ENCODE assay signal across 11 mouse cellular contexts in genomic region chr12:64971399-64971798, GRCm38 (mm10). TPM values are rescaled to one million over a fixed set of nuclear protein-coding genes. Genes with fewer than 3 reads are reported as not detected.
DNase-seq lines count a peak whose midpoint lies in the region; ATAC-seq and TF ChIP-seq lines count a peak whose summit lies in the region.
"Had no signal": no experiment of that assay in that cellular context is flagged by ENCODE, and none has a peak within 500 bp of the region (broad histone marks: within the 10 kb centered on the region; RNA-seq: fewer than 3 reads in every experiment).

No protein-coding gene starts in this region.

- H3K27ac ChIP-seq in embryonic facial prominence, embryonic 12.5 days, result no peak overlapping the region
- H3K27ac ChIP-seq in embryonic facial prominence, embryonic 10.5 days (replicated peaks), result no peak overlapping the region
- no peak overlapping the region for H3K27ac ChIP-seq in limb, embryonic 12.5 days
- no peak overlapping the region for H3K27ac ChIP-seq in limb, embryonic 10.5 days
- H3K27ac ChIP-seq in forebrain, embryonic 14.5 days (ENCODE audit: low read depth, low read length), result no peak overlapping the region
- no peak overlapping the region for H3K27ac ChIP-seq in liver, postnatal 0 days (ENCODE audit: low read depth)

- H3K36me3 ChIP-seq in embryonic facial prominence, embryonic 12.5 days, result no peaks in the 10 kb centered on the region
- H3K36me3 ChIP-seq in embryonic facial prominence, embryonic 10.5 days (replicated peaks), result peaks cover 24% of the 10 kb centered on the region
- H3K36me3 ChIP-seq in limb, embryonic 12.5 days, result no peaks in the 10 kb centered on the region
- H3K36me3 ChIP-seq in limb, embryonic 10.5 days, result 0 out of 2 replicates have a peak, but pooled peaks cover 4% of the 10 kb centered on the region
- no peaks in the 10 kb centered on the region for H3K36me3 ChIP-seq in forebrain, embryonic 14.5 days (ENCODE audit: control insufficient read depth, insufficient read depth, low read length)
- 0 out of 2 replicates have a peak, but pooled peaks cover 8% of the 10 kb centered on the region for H3K36me3 ChIP-seq in liver, postnatal 0 days (replicated peaks; ENCODE audit: insufficient read depth, low read length)

- no peak for TF ChIP-seq CTCF in liver, postnatal 0 days (IDR thresholded peaks at IDR 0.05; ENCODE audit: low read depth)

- H3K4me1 ChIP-seq in embryonic facial prominence, embryonic 12.5 days, result peaks cover 34% of the 10 kb centered on the region
- peaks cover 37% of the 10 kb centered on the region for H3K4me1 ChIP-seq in embryonic facial prominence, embryonic 10.5 days
- peaks cover 29% of the 10 kb centered on the region for H3K4me1 ChIP-seq in limb, embryonic 12.5 days (replicated peaks)
- H3K4me1 ChIP-seq in limb, embryonic 10.5 days, result peaks cover 32% of the 10 kb centered on the region
- H3K4me1 ChIP-seq in forebrain, embryonic 14.5 days (ENCODE audit: control insufficient read depth, insufficient read depth, low read length), result peaks cover 27% of the 10 kb centered on the region
- peaks cover 36% of the 10 kb centered on the region for H3K4me1 ChIP-seq in liver, postnatal 0 days (ENCODE audit: insufficient read depth)

- no peaks in the 10 kb centered on the region for H3K27me3 ChIP-seq in embryonic facial prominence, embryonic 12.5 days
- no peaks in the 10 kb centered on the region for H3K27me3 ChIP-seq in embryonic facial prominence, embryonic 10.5 days (replicated peaks; ENCODE audit: low read depth, poor library complexity, severe bottlenecking)
- no peaks in the 10 kb centered on the region for H3K27me3 ChIP-seq in limb, embryonic 12.5 days
- no peaks in the 10 kb centered on the region for H3K27me3 ChIP-seq in limb, embryonic 10.5 days (ENCODE audit: low read depth, poor library complexity, severe bottlenecking)
- no peaks in the 10 kb centered on the region for H3K27me3 ChIP-seq in forebrain, embryonic 14.5 days (replicated peaks; ENCODE audit: control insufficient read depth, insufficient read depth, low read length)
- no peaks in the 10 kb centered on the region for H3K27me3 ChIP-seq in liver, postnatal 0 days (ENCODE audit: insufficient read depth, low read length)

- no peak for TF ChIP-seq EP300 in liver, postnatal 0 days (IDR thresholded peaks at IDR 0.05; ENCODE audit: low read depth)

- H3K9me3 ChIP-seq in embryonic facial prominence, embryonic 12.5 days, result no peaks in the 10 kb centered on the region
- no peaks in the 10 kb centered on the region for H3K9me3 ChIP-seq in embryonic facial prominence, embryonic 10.5 days
- H3K9me3 ChIP-seq in limb, embryonic 12.5 days, result no peaks in the 10 kb centered on the region
- no peaks in the 10 kb centered on the region for H3K9me3 ChIP-seq in limb, embryonic 10.5 days (replicated peaks)
- H3K9me3 ChIP-seq in forebrain, embryonic 14.5 days (replicated peaks; ENCODE audit: control insufficient read depth, low read length), result no peaks in the 10 kb centered on the region
- H3K9me3 ChIP-seq in liver, postnatal 0 days (ENCODE audit: low read length), result no peaks in the 10 kb centered on the region

- no peak overlapping the region for H3K4me3 ChIP-seq in embryonic facial prominence, embryonic 12.5 days
- H3K4me3 ChIP-seq in embryonic facial prominence, embryonic 10.5 days, result no peak overlapping the region
- H3K4me3 ChIP-seq in limb, embryonic 12.5 days (replicated peaks), result no peak overlapping the region
- no peak overlapping the region for H3K4me3 ChIP-seq in limb, embryonic 10.5 days
- H3K4me3 ChIP-seq in forebrain, embryonic 14.5 days (ENCODE audit: low read depth, low read length), result no peak overlapping the region
- no peak overlapping the region for H3K4me3 ChIP-seq in liver, postnatal 0 days (ENCODE audit: low read depth, low read length)

- intact Hi-C loops in left cerebral cortex, postnatal 25 days (cut with DNase I), result no loop called here

- H3K4me2 ChIP-seq in embryonic facial prominence, embryonic 12.5 days (replicated peaks), result 0 out of 2 replicates have a peak overlapping the region, but pooled peaks have one; percentile 1
- peak overlapping the region; percentile 15; the same call in 1 of the 2 replicates for H3K4me2 ChIP-seq in limb, embryonic 12.5 days
- H3K4me2 ChIP-seq in forebrain, embryonic 14.5 days (ENCODE audit: low read length), result peak overlapping the region; percentile 6; the same call in 1 of the 2 replicates
- 0 out of 2 replicates have a peak overlapping the region, but pooled peaks have one; percentile 1 for H3K4me2 ChIP-seq in liver, postnatal 0 days (ENCODE audit: low read depth, low read length)

- no peak for ATAC-seq in embryonic facial prominence, embryonic 12.5 days (ENCODE audit: insufficient number of reproducible peaks, insufficient read depth, low FRiP score, low TSS enrichment)
- ATAC-seq in limb, embryonic 12.5 days (ENCODE audit: insufficient number of reproducible peaks, insufficient read depth, low FRiP score, low TSS enrichment, low read depth), result no peak
- ATAC-seq in forebrain, embryonic 14.5 days, result no peak
- no peak for ATAC-seq in liver, postnatal 0 days

- DNase-seq in embryonic facial prominence, embryonic 10.5 days (ENCODE audit: low spot score), result no peak
- DNase-seq in limb, embryonic 10.5 days (ENCODE audit: low spot score), result no peak
- DNase-seq in forebrain, embryonic 14.5 days (ENCODE audit: low spot score), result no peak
- no peak for DNase-seq in liver, postnatal 0 days
- DNase-seq in left cerebral cortex, postnatal 25 days (ENCODE audit: low spot score in 2 of 2), result no peak
- no peak for DNase-seq in cerebellum, adult 11 months
- DNase-seq: adrenal gland, postnatal 14 days; kidney, postnatal 14 days; spleen, adult 18-20 months had no signal

- no peak overlapping the region for H3K9ac ChIP-seq in embryonic facial prominence, embryonic 12.5 days
- H3K9ac ChIP-seq in limb, embryonic 12.5 days (replicated peaks), result no peak overlapping the region
- no peak overlapping the region for H3K9ac ChIP-seq in forebrain, embryonic 14.5 days (ENCODE audit: low read length)
- H3K9ac ChIP-seq in liver, postnatal 0 days (replicated peaks), result no peak overlapping the region

RNA-seq across cellular contexts. Expression of gene Togaram1, which starts 5.8 kb away (rescaled TPM):
- polyA plus RNA-seq in embryonic facial prominence, embryonic 12.5 days (2016; fragmentation: Nextera tagmentation; extraction: Ambion mirVana), result 29.5 and 30.8 TPM in 2 replicates
- polyA plus RNA-seq in embryonic facial prominence, embryonic 10.5 days (2016; fragmentation: Nextera tagmentation; extraction: Ambion mirVana), result 29.4 and 31.5 TPM in 2 replicates
- 29.6 and 31.0 TPM in 2 replicates for polyA plus RNA-seq in limb, embryonic 12.5 days (2016; fragmentation: Nextera tagmentation; extraction: Ambion mirVana)
- 27.0 and 28.7 TPM in 2 replicates for polyA plus RNA-seq in limb, embryonic 10.5 days (2016; fragmentation: Nextera tagmentation; extraction: Ambion mirVana)
- 20.3 and 27.8 TPM in 2 replicates for polyA plus RNA-seq in forebrain, embryonic 14.5 days (2014; fragmentation: Nextera tagmentation; extraction: Ambion mirVana)
- polyA plus RNA-seq in liver, postnatal 0 days (2015; fragmentation: Nextera tagmentation; extraction: Ambion mirVana), result 4.7 and 6.1 TPM in 2 replicates
- total RNA-seq in left cerebral cortex, postnatal 25 days (2021), result 10 to 100 TPM; 55.8 to 56.7 TPM

RNA-seq across cellular contexts. Expression of gene Klhl28, which starts 6.1 kb away (rescaled TPM):
- polyA plus RNA-seq in embryonic facial prominence, embryonic 12.5 days (2016; fragmentation: Nextera tagmentation; extraction: Ambion mirVana), result 11.9 and 14.2 TPM in 2 replicates
- 9.0 and 10.2 TPM in 2 replicates for polyA plus RNA-seq in embryonic facial prominence, embryonic 10.5 days (2016; fragmentation: Nextera tagmentation; extraction: Ambion mirVana)
- 9.9 and 10.8 TPM in 2 replicates for polyA plus RNA-seq in limb, embryonic 12.5 days (2016; fragmentation: Nextera tagmentation; extraction: Ambion mirVana)
- 6.5 and 7.7 TPM in 2 replicates for polyA plus RNA-seq in limb, embryonic 10.5 days (2016; fragmentation: Nextera tagmentation; extraction: Ambion mirVana)
- 33.5 and 37.2 TPM in 2 replicates for polyA plus RNA-seq in forebrain, embryonic 14.5 days (2014; fragmentation: Nextera tagmentation; extraction: Ambion mirVana)
- polyA plus RNA-seq in liver, postnatal 0 days (2015; fragmentation: Nextera tagmentation; extraction: Ambion mirVana), result 3.4 and 3.6 TPM in 2 replicates
- 10 to 100 TPM; 24.2 to 24.5 TPM for total RNA-seq in left cerebral cortex, postnatal 25 days (2021)

RNA-seq across cellular contexts. Expression of gene Gm527, which starts 53.7 kb away (rescaled TPM):
- polyA plus RNA-seq in embryonic facial prominence, embryonic 12.5 days (2016; fragmentation: Nextera tagmentation; extraction: Ambion mirVana), result 4.3 and 4.7 TPM in 2 replicates
- polyA plus RNA-seq in embryonic facial prominence, embryonic 10.5 days (2016; fragmentation: Nextera tagmentation; extraction: Ambion mirVana), result 0.99 and 1.2 TPM in 2 replicates
- polyA plus RNA-seq in limb, embryonic 12.5 days (2016; fragmentation: Nextera tagmentation; extraction: Ambion mirVana), result 3.8 and 4.9 TPM in 2 replicates
- polyA plus RNA-seq in limb, embryonic 10.5 days (2016; fragmentation: Nextera tagmentation; extraction: Ambion mirVana), result 1.6 and 2.1 TPM in 2 replicates
- 1.7 and 2.9 TPM in 2 replicates for polyA plus RNA-seq in forebrain, embryonic 14.5 days (2014; fragmentation: Nextera tagmentation; extraction: Ambion mirVana)
- 0.69 and 0.99 TPM in 2 replicates for polyA plus RNA-seq in liver, postnatal 0 days (2015; fragmentation: Nextera tagmentation; extraction: Ambion mirVana)
- total RNA-seq in left cerebral cortex, postnatal 25 days (2021), result 10 to 100 TPM; 15.4 to 18.6 TPM
